Mouse (Mus musculus) neural tube, embryonic 12.5 days (tissue): ENCODE measurements at regions not wholly inside any gene's neighbourhood (a gene's known extent, or its start where the extent isn't known, plus 50 kb on each side); places are given as distances from the start of the nearest gene placed in this dataset.

ENCODE experiments used
- ATAC-seq: fragments of 200-750 bp; cut with Nextera tagmentation; 2 replicates; pipeline ENCODE4 v1.8.0; 2017; ENCODE audit warnings: low read depth, mild to moderate bottlenecking, moderate TSS enrichment, moderate library complexity; ENCODE audit not compliant: low FRiP score
- H3K27ac ChIP-seq: fragments of 300-500 bp; sonication (generic); 2 replicates; pipeline ENCODE4 v1.5.1; 2016
- H3K27me3 ChIP-seq: fragments of 300-500 bp; sonication (generic); replicated peaks from 2 replicates; pipeline ENCODE4 v1.6.1; 2016; ENCODE audit warnings: mild to moderate bottlenecking
- H3K36me3 ChIP-seq: fragments of 300-500 bp; sonication (generic); 2 replicates; pipeline ENCODE4 v1.6.1; 2016; ENCODE audit warnings: mild to moderate bottlenecking
- H3K4me1 ChIP-seq: fragments of 300-500 bp; sonication (generic); 2 replicates; pipeline ENCODE4 v1.6.1; 2016
- H3K4me2 ChIP-seq: fragments of 300-500 bp; sonication (generic); replicated peaks from 2 replicates; pipeline ENCODE4 v1.6.1; 2016; ENCODE audit warnings: mild to moderate bottlenecking
- H3K4me3 ChIP-seq: fragments of 300-500 bp; sonication (generic); 2 replicates; pipeline ENCODE4 v1.5.1; 2016
- H3K9ac ChIP-seq: fragments of 300-500 bp; sonication (generic); 2 replicates; pipeline ENCODE4 v1.6.1; 2016; ENCODE audit warnings: mild to moderate bottlenecking
- H3K9me3 ChIP-seq: fragments of 300-500 bp; sonication (generic); 2 replicates; pipeline ENCODE4 v1.6.1; 2016; ENCODE audit warnings: mild to moderate bottlenecking
- WGBS: fragments of 180-500 bp; shearing (Covaris S2); methylation state at CpG from one replicate; pipeline ENCODE4 v1.1.7; 2016; 5-methylcytosine and 5-hydroxymethylcytosine counted together

DNA sequence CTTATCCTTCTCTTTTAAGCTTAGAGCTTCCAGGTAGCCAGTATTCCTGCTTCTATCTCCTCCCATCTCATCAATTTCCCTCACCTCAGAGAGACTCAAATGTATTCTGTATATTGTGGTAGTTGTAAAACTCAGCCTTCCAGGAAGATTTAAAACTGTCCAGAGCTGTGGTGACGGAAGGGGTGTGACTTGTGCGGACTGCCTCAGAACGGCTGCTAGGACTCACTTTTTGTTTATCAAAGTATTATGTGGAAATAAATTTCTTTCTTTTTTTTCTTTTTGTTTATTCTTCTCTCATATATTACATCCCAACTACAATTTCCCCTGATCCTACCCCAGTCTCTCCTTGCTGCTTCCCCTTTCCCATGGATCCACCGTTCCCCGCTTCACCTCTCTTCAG, 1043.7 kb downstream of the Robo2 start:
- no peak overlapping the region for H3K4me3 ChIP-seq
- no peaks in the 10 kb centered on the region for H3K27me3 ChIP-seq
- WGBS = 61% methylated on average over 5 of the region's 5 CpGs
- peaks cover 7% of the 10 kb centered on the region; the same call in 1 of the 2 replicates for H3K4me1 ChIP-seq
- H3K27ac ChIP-seq = no peak overlapping the region
- H3K36me3 ChIP-seq = no peaks in the 10 kb centered on the region
- ATAC-seq = no peak
- no peaks in the 10 kb centered on the region for H3K9me3 ChIP-seq
- no peak overlapping the region for H3K4me2 ChIP-seq
- no peak overlapping the region for H3K9ac ChIP-seq

DNA sequence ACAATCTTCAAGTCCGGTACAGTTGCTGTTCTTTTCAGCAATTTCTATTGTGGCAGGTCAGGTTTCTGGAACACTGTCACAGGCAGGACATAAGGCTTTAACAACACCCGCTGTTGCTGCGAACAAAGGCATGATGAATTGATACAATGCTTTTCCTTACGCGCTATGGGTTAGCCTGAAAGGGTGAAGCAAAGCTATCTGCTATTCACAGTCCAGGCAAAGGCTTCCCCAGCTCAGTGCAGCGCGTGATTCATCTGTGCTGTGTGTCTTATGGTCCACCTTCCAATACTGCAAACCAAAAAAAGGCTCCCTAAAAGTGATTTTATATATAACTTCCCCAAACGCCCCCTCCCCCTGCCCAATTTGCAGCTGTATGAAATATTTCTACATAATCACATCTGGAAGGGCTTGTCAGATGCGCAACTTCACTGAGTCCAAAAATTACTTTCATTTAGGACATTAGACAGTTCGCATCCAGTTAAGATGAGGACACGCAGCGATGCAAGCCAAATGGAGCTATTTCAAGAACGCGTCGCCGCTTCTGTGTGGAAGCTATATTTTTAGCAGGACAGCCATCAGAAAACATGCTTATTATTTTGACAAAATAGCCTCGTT, 1044.3 kb downstream of the Robo2 start:
- H3K4me1 ChIP-seq = peaks cover 7% of the 10 kb centered on the region; the same call in 1 of the 2 replicates
- no peak overlapping the region for H3K9ac ChIP-seq
- no peak for ATAC-seq
- no peak overlapping the region; the same call in 1 of the 2 replicates for H3K4me2 ChIP-seq
- WGBS = 51% methylated on average over 17 of the region's 17 CpGs
- no peaks in the 10 kb centered on the region for H3K36me3 ChIP-seq
- H3K4me3 ChIP-seq = no peak overlapping the region
- no peaks in the 10 kb centered on the region for H3K27me3 ChIP-seq
- H3K27ac ChIP-seq = no peak overlapping the region
- no peaks in the 10 kb centered on the region for H3K9me3 ChIP-seq

DNA sequence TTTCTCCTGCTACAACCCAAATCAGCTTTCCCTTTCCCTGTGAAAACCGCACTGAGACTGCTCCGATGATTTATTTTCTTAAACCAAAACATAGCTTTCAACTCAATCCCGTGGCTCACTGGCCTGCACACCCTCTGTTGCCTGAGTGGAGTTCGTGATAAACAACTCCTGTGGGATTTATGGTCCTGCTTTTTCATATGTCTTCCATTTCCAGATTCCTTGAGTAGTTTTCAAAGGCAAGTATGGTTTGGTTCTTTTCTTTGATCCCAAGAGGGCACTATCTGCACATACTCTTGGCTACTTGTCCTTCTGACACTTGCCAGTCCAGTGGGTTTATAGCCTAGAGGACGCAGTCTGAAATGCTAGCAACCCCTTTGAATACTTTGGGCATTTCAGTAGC, 1042.6 kb downstream of the Robo1 start:
- H3K4me3 ChIP-seq = no peak overlapping the region
- H3K27me3 ChIP-seq = no peaks in the 10 kb centered on the region
- H3K36me3 ChIP-seq = no peaks in the 10 kb centered on the region
- H3K27ac ChIP-seq = no peak overlapping the region
- no peaks in the 10 kb centered on the region; the same call in 1 of the 2 replicates for H3K4me1 ChIP-seq
- H3K4me2 ChIP-seq = no peak overlapping the region
- no peak for ATAC-seq
- 39% methylated on average over 5 of the region's 5 CpGs for WGBS
- no peak overlapping the region for H3K9ac ChIP-seq
- no peaks in the 10 kb centered on the region for H3K9me3 ChIP-seq

DNA sequence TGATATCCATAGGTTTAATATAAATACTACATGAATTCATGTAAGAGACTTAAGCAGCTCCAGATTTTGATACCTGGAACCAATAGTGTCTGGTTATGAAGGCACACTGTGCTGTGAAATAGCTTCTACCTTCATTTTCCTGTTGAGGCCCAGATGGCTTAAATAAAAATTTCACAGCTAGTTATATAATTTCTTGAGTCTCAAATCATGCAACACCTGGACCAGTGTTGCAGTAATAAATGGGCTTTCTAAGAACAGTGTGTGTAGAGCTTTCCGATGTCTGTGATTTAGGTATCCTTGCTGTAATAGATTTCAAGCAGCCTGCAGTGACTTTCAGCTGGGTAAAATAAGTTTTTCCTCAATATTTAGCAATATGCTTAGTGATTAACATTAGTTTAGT, 1035.8 kb downstream of the Robo1 start:
- no peak for ATAC-seq
- Histone ChIP-seq H3K4me2 (no peak overlapping the region), H3K36me3 (no peaks in the 10 kb centered on the region), H3K9me3 (no peaks in the 10 kb centered on the region), H3K27me3 (no peaks in the 10 kb centered on the region), H3K4me3 (no peak overlapping the region), H3K4me1 (no peaks in the 10 kb centered on the region), H3K27ac (no peak overlapping the region), H3K9ac (no peak overlapping the region)
- 94% methylated on average over 1 of the region's 1 CpGs for WGBS

DNA sequence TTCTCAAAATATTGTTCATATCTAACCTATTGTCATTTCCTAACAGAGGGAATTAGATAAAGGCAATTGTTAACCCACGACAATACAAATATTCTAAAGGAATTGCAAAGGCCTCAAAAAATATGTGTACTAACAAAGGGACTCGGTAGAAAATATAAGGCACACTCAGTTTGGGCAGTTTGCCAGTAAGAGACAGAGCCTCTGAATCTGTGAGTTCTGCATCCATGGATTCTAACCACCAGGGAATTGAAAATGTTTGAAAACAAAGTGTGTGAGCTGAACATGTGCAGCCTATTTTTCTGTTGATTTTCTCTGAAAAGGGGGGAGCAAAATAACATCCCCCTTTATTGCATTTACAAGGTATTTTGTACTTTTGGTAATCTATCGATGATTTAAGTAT, 1035.4 kb downstream of the Robo1 start:
- H3K9ac ChIP-seq = no peak overlapping the region
- H3K4me1 ChIP-seq = no peaks in the 10 kb centered on the region
- no peak overlapping the region for H3K4me2 ChIP-seq
- H3K27me3 ChIP-seq = no peaks in the 10 kb centered on the region
- WGBS = 85% methylated on average over 3 of the region's 3 CpGs
- no peak overlapping the region for H3K4me3 ChIP-seq
- H3K9me3 ChIP-seq = no peaks in the 10 kb centered on the region
- no peak for ATAC-seq
- H3K27ac ChIP-seq = no peak overlapping the region
- H3K36me3 ChIP-seq = no peaks in the 10 kb centered on the region

DNA sequence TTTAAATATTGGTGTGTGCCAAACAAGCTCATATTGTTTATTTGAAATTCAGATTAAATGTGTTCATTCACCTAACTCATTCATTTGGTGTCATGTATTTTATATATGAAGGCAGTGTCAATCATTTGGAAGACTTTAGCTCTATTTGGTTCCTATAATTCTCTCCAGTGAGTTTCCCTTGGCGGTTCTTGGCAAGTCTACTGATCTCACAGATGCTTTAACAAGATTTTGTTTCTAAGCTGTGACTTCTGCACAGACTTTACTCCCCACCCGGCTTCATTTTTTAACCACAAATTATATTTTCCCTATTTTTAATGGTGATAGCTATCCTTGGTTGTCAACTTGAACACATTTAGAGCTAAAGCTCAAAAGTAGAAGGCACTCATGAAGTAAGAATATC, 1009.5 kb downstream of the Robo1 start:
- 93% methylated on average over 2 of the region's 2 CpGs for WGBS
- H3K9ac ChIP-seq = no peak overlapping the region
- ATAC-seq = no peak

DNA sequence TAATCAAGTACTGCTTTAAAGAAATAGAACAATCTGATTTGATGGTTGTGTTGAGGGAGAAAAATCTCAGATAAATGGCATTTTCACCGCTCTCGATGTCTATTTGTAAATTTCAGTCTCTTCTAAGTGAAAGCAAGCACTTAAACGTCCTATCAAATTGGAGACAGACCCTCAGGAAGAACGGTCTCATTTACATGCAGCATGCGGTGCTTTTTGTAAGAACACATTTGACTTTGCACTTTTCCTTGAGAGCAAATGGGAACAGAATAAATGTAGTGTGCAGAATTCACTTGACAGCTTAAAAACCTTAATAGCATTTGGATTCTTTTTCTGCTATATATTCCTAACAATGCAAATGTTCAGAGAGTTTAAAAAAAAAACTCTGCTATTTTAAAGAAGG, 1002.0 kb downstream of the Robo1 start:
- Histone ChIP-seq H3K27ac (no peak overlapping the region), H3K4me2 (no peak overlapping the region), H3K9me3 (no peaks in the 10 kb centered on the region), H3K36me3 (no peaks in the 10 kb centered on the region), H3K4me1 (no peaks in the 10 kb centered on the region), H3K27me3 (no peaks in the 10 kb centered on the region), H3K4me3 (no peak overlapping the region), H3K9ac (no peak overlapping the region)
- 73% methylated on average over 5 of the region's 5 CpGs for WGBS
- no peak for ATAC-seq

More for the DNA sequence above, 1009.5 kb downstream of the Robo1 start:
- no peak overlapping the region for H3K4me2 ChIP-seq
- no peaks in the 10 kb centered on the region for H3K27me3 ChIP-seq
- no peak overlapping the region for H3K4me3 ChIP-seq
- H3K36me3 ChIP-seq = no peaks in the 10 kb centered on the region
- H3K27ac ChIP-seq = no peak overlapping the region
- no peaks in the 10 kb centered on the region for H3K9me3 ChIP-seq
- H3K4me1 ChIP-seq = no peaks in the 10 kb centered on the region

DNA sequence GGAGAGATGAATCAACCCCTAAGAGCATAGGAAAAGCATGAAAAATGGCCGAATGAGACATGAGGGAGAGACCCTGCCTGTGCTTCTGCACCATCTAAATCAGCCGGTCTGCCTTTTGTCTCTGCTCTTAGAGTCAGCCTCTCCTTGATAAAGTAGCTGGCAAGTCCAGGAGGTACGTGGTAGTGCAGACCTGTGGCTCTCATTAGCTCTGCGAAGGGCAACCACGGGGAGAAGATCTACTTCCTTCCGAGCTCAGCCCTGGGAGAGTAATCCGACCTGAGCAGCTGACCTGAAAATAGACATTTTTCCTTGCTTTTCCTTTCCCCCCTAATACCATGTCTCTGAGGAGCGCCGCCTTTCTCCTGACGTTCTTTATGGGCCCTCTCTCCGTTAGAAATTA, 971.8 kb downstream of the Robo1 start:
- Histone ChIP-seq H3K9me3 (no peaks in the 10 kb centered on the region), H3K4me1 (no peaks in the 10 kb centered on the region), H3K9ac (no peak overlapping the region), H3K27ac (no peak overlapping the region), H3K27me3 (no peaks in the 10 kb centered on the region), H3K4me3 (no peak overlapping the region), H3K36me3 (no peaks in the 10 kb centered on the region), H3K4me2 (peak overlapping the region; percentile 35; the same call in 1 of the 2 replicates)
- peak; percentile 56 for ATAC-seq
- 44% methylated on average over 11 of the region's 11 CpGs for WGBS

DNA sequence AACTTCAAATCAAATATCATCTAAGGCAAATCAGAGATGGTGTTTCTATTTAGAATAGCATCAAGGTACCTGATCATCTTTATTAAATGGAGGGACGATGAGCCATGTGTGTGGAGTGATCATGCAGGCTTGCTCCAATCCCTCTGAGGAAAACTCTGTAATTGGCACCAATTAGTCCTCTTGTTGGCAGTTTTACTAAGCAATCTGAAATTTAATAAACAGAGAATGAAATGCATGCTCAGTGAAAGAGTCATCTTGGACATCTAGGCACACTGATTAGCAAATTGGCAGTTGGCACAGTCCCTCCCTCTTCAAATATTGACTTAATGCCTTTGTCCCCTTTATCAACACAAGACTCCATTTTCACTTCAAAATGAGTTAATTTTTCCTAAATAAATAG, 951.6 kb downstream of the Robo1 start:
- no peak for ATAC-seq
- WGBS = 84% methylated on average over 1 of the region's 1 CpGs
- H3K4me1 ChIP-seq = no peaks in the 10 kb centered on the region
- no peak overlapping the region for H3K9ac ChIP-seq
- no peaks in the 10 kb centered on the region for H3K27me3 ChIP-seq
- H3K4me2 ChIP-seq = no peak overlapping the region
- no peaks in the 10 kb centered on the region for H3K36me3 ChIP-seq
- no peak overlapping the region for H3K27ac ChIP-seq
- no peaks in the 10 kb centered on the region for H3K9me3 ChIP-seq
- no peak overlapping the region for H3K4me3 ChIP-seq

DNA sequence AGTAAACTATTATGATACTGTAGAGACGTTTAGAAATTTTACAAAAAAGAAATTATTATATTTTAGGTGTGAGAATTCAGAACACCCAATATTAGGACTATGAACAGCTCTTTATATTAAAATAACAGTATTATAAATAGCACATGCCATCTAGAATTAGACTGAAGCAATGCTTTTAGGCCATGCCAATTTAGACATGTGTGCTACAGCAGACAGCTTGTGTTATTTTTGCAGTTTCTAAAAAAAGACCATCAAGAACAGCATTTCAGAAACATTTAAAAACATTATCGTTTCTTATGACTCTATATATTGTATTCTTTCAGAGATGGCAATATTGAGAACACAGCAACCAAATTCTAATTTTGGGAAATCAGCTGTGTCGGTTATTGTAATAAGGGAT, 951.2 kb downstream of the Robo1 start:
- no peak overlapping the region for H3K4me3 ChIP-seq
- no peaks in the 10 kb centered on the region for H3K4me1 ChIP-seq
- ATAC-seq = no peak
- H3K27ac ChIP-seq = no peak overlapping the region
- no peak overlapping the region for H3K4me2 ChIP-seq
- H3K9ac ChIP-seq = no peak overlapping the region
- WGBS = 85% methylated on average over 3 of the region's 3 CpGs
- no peaks in the 10 kb centered on the region for H3K9me3 ChIP-seq
- no peaks in the 10 kb centered on the region for H3K36me3 ChIP-seq
- H3K27me3 ChIP-seq = no peaks in the 10 kb centered on the region

DNA sequence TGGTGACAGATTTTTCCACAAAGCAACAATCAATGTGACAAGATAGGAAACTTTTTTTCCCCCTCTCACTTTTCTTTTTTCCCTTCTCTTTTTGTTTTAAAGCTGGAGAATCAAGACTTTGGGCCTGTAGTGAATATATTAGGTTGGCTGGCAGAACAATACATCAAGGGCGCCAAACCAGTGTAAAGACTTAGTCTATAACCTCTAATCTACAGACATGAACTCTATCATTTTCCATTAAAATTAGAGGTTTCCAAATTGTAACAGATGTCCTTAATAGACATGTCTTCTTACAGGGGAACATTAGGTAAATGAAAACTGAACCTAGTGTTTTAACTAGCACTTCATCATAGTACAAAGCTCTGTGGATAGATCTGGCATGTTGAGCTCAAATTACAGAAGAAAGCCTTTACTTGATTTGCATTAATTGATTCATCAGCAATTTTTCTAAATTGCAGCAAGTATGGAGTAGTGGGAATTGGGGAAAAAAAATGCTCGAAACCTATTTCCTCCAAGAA, 937.0 kb downstream of the Robo1 start:
- no peak for ATAC-seq
- H3K9ac ChIP-seq = no peak overlapping the region
- H3K4me1 ChIP-seq = no peaks in the 10 kb centered on the region
- H3K27ac ChIP-seq = no peak overlapping the region
- H3K4me2 ChIP-seq = no peak overlapping the region
- H3K27me3 ChIP-seq = no peaks in the 10 kb centered on the region
- 91% methylated on average over 2 of the region's 2 CpGs for whole genome bisulfite sequencing
- no peak overlapping the region for H3K4me3 ChIP-seq
- no peaks in the 10 kb centered on the region for H3K36me3 ChIP-seq
- H3K9me3 ChIP-seq = no peaks in the 10 kb centered on the region

DNA sequence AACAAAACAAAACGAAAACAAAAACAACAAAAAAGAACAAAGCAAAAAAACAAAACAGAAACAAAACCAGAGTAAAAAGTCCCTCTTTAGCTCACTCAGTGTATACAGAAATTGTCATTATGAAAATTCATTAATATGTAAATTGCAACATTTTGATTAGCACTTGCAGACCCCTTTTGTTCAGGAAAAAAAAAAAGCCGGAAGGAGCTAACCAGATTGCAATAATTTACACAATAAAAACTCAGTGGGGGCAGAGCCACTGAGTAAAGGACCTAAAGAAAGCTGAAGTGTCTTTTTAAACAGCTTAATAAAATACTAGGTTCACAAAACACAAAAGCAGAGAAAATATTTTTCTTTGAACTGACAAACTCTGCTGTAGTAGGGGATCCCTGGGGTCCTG, 922.5 kb downstream of the Robo1 start:
- H3K4me2 ChIP-seq = no peak overlapping the region
- H3K9ac ChIP-seq = no peak overlapping the region
- no peaks in the 10 kb centered on the region for H3K36me3 ChIP-seq
- 0 out of 2 replicates have a peak, but pooled peaks cover 3% of the 10 kb centered on the region for H3K4me1 ChIP-seq
- no peak overlapping the region for H3K4me3 ChIP-seq
- H3K27ac ChIP-seq = no peak overlapping the region
- H3K27me3 ChIP-seq = no peaks in the 10 kb centered on the region
- WGBS = 36% methylated on average over 2 of the region's 2 CpGs
- ATAC-seq = no peak
- H3K9me3 ChIP-seq = 0 out of 2 replicates have a peak, but pooled peaks cover 4% of the 10 kb centered on the region

DNA sequence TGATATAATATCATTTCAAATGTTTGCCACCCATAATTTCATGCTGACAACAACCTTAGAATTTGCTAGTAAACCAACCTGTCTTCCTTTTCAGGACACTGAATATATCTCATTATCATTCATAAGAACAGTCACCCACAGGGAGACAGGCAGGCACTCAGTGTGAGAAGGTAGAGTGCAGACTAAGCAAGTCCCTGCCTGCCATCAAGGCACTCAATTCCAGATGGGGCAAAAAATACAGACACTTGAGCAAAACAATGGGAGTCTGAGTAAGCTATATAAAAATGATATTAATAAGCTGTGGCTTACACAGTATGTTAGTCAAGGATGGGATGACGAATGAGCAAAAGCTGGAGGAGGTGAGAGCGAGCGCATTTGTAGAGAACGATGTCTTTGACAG, 909.4 kb downstream of the Robo1 start:
- WGBS = 78% methylated on average over 4 of the region's 4 CpGs
- ATAC-seq = no peak

More for the DNA sequence above, 909.4 kb downstream of the Robo1 start:
- H3K4me2 ChIP-seq = no peak overlapping the region
- H3K4me3 ChIP-seq = no peak overlapping the region
- H3K27me3 ChIP-seq = no peaks in the 10 kb centered on the region
- H3K9ac ChIP-seq = no peak overlapping the region
- no peaks in the 10 kb centered on the region for H3K4me1 ChIP-seq
- H3K27ac ChIP-seq = no peak overlapping the region
- H3K36me3 ChIP-seq = no peaks in the 10 kb centered on the region
- H3K9me3 ChIP-seq = no peaks in the 10 kb centered on the region
